Mouse (Mus musculus) heart, embryonic 16.5 days (tissue): ENCODE measurements around the gene Pnpla3. TPM values are rescaled to one million over a fixed set of nuclear protein-coding genes. Genes with fewer than 3 reads are reported as not detected.

Experiments
- ATAC-seq: fragments of 200-750 bp; cut with Nextera tagmentation; replicated peaks from 2 replicates; pipeline ENCODE4 v1.8.0; 2017; ENCODE audit warnings: moderate number of reproducible peaks; ENCODE audit not compliant: insufficient read depth, low FRiP score; ENCODE audit errors: extremely low read depth
- H3K27ac ChIP-seq: fragments of 300-500 bp; sonication (generic); 2 replicates; pipeline ENCODE4 v1.5.1; 2014; ENCODE audit warnings: mild to moderate bottlenecking, low read length, control low read depth, moderate library complexity
- H3K27me3 ChIP-seq: fragments of 300-500 bp; sonication (generic); 2 replicates; pipeline ENCODE4 v1.6.1; 2014; ENCODE audit warnings: low read length, mixed read lengths; ENCODE audit not compliant: control insufficient read depth, insufficient read depth
- H3K36me3 ChIP-seq: fragments of 300-500 bp; sonication (generic); 2 replicates; pipeline ENCODE4 v1.6.1; 2014; ENCODE audit not compliant: control insufficient read depth, insufficient read depth
- H3K4me1 ChIP-seq: fragments of 300-500 bp; sonication (generic); 2 replicates; pipeline ENCODE4 v1.6.1; 2014; ENCODE audit warnings: low read length, mixed read lengths; ENCODE audit not compliant: control insufficient read depth, insufficient read depth
- H3K4me2 ChIP-seq: fragments of 300-500 bp; sonication (generic); 2 replicates; pipeline ENCODE4 v1.6.1; 2014; ENCODE audit warnings: low read depth, mild to moderate bottlenecking, control low read depth, low read length
- H3K4me3 ChIP-seq: fragments of 300-500 bp; sonication (generic); 2 replicates; pipeline ENCODE4 v1.5.1; 2014; ENCODE audit warnings: mild to moderate bottlenecking, control low read depth, low read length
- H3K9ac ChIP-seq: fragments of 300-500 bp; sonication (generic); 2 replicates; pipeline ENCODE4 v1.6.1; 2014; ENCODE audit warnings: low read length, control low read depth
- H3K9me3 ChIP-seq: fragments of 300-500 bp; sonication (generic); replicated peaks from 2 replicates; pipeline ENCODE4 v1.6.1; 2016; ENCODE audit warnings: low read length; ENCODE audit not compliant: control insufficient read depth
- WGBS: fragments of 180-500 bp; shearing (Covaris S2); extraction: QIAGEN DNeasy Blood & Tissue Kit; methylation state at CpG from one replicate; pipeline ENCODE4 v1.1.7; 2014; 5-methylcytosine and 5-hydroxymethylcytosine counted together
- microRNA-seq: library from miRNA; unstranded; fragments of <30 nt; microRNA quantifications from one replicate; pipeline ENCODE4, GENCODE M21; 2017
- polyA plus RNA-seq: library from polyadenylated mRNA; unstranded; fragments of >200 nt; fragmentation: Nextera tagmentation; extraction: Ambion mirVana; gene quantifications from 2 replicates; pipeline ENCODE4 v1.2.1, GENCODE M21; 2015

The Pnpla3 gene
- polyA plus RNA-seq, 1 experiment from 2014 or later = 0.71 TPM

DNA sequence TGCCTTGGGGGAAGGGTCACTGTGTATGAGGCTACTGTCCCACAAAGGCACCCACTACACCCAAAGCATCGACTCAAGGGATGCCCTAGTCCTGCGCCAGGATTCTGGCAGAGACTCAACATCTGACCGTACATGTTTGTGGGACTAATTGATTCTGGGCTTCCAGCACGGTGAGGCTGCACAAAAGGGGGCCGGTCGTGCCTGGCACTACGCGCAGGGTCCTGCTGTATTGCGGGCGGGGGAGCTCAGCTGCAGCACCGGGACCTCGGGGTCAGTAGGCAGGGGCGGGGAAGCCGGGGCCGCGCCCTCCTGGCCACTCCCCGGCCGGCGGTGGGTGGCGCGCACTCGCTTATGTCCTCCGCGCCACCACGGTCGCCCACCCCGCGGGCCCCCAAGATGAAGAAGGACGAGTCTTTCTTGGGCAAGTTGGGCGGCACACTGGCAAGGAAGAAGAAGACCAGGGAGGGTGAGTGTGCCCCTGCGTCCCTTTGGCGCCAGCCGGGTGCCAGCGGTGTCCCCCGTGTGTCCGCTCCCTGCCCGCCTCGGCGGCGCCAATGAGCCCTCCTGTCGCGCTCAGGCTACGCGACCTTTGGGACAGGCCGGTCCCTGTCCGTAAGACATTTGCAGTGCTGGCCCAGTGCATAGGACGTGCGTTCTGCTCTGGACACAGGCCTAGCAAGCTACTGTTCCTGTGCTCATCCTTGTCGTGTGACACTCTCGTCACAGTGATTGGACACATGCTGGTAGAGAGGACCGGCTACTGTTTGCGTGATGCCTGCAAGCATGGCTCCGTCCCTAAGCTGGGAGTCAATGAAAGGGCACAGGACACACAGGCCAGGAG, 64.3 kb downstream of the Pnpla3 start, which contains the start of gene Parvb:
TSS of gene Parvb (plus strand) at position 323 of the 841 bp plus-strand sequence.
- H3K4me1 ChIP-seq = peaks cover 20% of the 10 kb centered on the region
- H3K4me3 ChIP-seq = peak within 1 kb of the TSS; percentile 69
- H3K9ac ChIP-seq = peak within 1 kb of the TSS; percentile 77
- H3K27me3 ChIP-seq = no peaks in the 10 kb centered on the region
- H3K27ac ChIP-seq = peak within 1 kb of the TSS; percentile 83
- WGBS = under 1% methylated on average over 53 of the region's 53 CpGs
- no peaks in the 10 kb centered on the region for H3K9me3 ChIP-seq
- peaks cover 6% of the 10 kb centered on the region; the same call in 1 of the 2 replicates for H3K36me3 ChIP-seq
- H3K4me2 ChIP-seq = peak within 1 kb of the TSS; percentile 81
- ATAC-seq = peak; percentile 76

DNA sequence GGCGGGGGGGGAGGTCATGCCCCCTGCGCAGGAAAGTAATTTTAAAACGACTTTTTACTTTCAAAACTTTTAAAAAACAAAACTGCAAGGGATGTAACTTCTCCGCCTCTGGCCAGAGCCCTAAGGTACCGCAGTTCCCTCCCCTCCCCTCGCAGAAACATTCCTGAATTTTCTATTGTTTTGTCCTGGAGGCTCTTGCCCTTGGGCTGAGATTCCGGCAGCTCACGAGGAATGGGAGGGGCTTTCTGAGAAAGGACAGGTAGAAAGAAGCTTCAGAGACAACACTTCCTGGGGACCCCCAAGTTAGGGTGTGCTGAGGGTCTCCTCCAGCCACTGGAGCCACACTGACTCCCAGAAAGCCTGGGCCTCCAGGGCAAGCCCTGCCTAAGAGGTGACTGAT, 65.0 kb downstream of the Pnpla3 start:
- no peaks in the 10 kb centered on the region for H3K27me3 ChIP-seq
- H3K9me3 ChIP-seq = no peaks in the 10 kb centered on the region
- WGBS = 16% methylated on average over 8 of the region's 8 CpGs
- H3K4me1 ChIP-seq = peaks cover 20% of the 10 kb centered on the region
- peaks cover 6% of the 10 kb centered on the region; the same call in 1 of the 2 replicates for H3K36me3 ChIP-seq
- H3K27ac ChIP-seq = peak overlapping the region; percentile 83
- ATAC-seq = no peak
- H3K9ac ChIP-seq = peak overlapping the region; percentile 77
- peak overlapping the region; percentile 81 for H3K4me2 ChIP-seq
- H3K4me3 ChIP-seq = peak overlapping the region; percentile 69

DNA sequence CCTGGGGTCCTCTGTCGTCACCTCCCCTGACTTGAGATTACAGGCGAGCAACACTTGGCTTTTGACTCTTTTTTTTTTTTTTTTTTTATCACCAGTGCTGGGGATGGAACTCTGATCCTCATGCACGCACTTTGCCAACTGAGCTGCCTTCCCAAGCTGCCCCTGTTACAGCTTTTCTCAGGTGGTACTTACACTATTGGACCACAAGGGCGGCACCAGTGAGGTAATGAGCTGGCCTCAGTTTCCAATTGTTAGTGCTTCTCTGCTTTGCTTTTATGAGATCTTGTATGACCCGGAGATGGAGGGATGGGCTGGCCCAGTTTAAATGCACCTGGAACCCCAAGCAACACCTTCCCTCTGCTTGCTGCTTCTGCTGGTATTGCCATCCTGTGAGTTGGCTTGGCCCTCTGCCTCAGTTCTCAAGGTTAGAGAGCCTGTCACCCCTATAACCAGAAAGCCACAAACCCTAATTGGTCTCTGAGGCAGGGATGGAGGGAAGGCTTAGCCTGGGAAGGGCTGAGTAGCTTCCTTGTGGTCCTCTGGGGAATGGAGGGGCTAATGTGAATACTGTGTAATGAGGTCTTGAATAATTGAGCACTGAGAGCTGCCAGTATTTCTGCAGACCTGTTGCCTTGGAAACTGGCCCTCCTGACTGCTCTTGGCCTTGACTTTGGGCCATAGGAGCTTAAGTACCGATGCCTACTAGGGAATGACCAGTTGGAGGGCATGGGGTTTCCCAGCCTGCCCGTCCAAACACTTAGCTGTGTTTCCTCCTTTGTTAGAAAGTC, 67.4 kb downstream of the Pnpla3 start:
- Histone ChIP-seq H3K4me1 (peaks cover 30% of the 10 kb centered on the region), H3K27ac (peak overlapping the region; percentile 70)
- no peak for ATAC-seq

DNA sequence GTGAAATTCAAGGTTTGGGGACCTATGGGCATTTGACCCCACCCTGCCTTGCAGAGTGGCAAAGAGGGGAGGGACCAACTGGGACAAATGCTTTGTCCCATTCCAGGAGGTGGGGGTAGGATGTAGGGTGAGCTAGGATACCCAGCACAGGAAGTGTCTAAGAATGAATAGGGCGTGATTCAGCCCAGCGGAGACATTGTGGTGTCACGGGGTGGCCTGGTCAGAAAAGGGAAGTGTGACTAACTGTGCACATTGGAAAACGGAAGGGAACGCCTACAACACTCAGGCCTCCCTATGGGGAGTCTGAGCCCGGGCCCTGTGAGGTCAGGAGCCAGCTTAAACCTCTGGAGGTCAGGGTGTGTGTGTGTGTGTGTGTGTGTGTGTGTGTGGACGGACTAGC, 68.0 kb downstream of the Pnpla3 start:
- Histone ChIP-seq H3K4me2 (no peak overlapping the region), H3K36me3 (peaks cover 6% of the 10 kb centered on the region; the same call in 1 of the 2 replicates), H3K9me3 (no peaks in the 10 kb centered on the region), H3K27ac (peak overlapping the region; percentile 70), H3K4me3 (no peak overlapping the region), H3K4me1 (peaks cover 28% of the 10 kb centered on the region), H3K9ac (no peak overlapping the region), H3K27me3 (no peaks in the 10 kb centered on the region)
- whole genome bisulfite sequencing = 65% methylated on average over 7 of the region's 7 CpGs
- ATAC-seq = peak; percentile 54

More for the DNA sequence above, 67.4 kb downstream of the Pnpla3 start:
- WGBS = 72% methylated on average over 7 of the region's 7 CpGs
- H3K9ac ChIP-seq = no peak overlapping the region
- no peaks in the 10 kb centered on the region for H3K9me3 ChIP-seq
- no peaks in the 10 kb centered on the region for H3K27me3 ChIP-seq
- H3K36me3 ChIP-seq = peaks cover 6% of the 10 kb centered on the region; the same call in 1 of the 2 replicates
- H3K4me2 ChIP-seq = no peak overlapping the region
- H3K4me3 ChIP-seq = no peak overlapping the region

Small RNA genes lying within 50 kb of the gene (microRNA-seq; reads per million reads assigned to microRNA genes)
- gene Mir6392 = not detected

Other genes starting within 250 kb of the Pnpla3 start
- 0.30 and 0.39 TPM in 2 replicates for gene Efcab6, start 102.5 kb upstream of the Pnpla3 start, polyA plus RNA-seq
- 0.42 and 0.72 TPM in 2 replicates for gene Sult4a1, start 62.1 kb upstream of the Pnpla3 start, polyA plus RNA-seq
- gene Pnpla5, start 44.7 kb upstream of the Pnpla3 start, polyA plus RNA-seq = not detected in 2 replicates
- gene Samm50, start 24.4 kb downstream of the Pnpla3 start, polyA plus RNA-seq = 139 and 159 TPM in 2 replicates
- 13.2 and 15.5 TPM in 2 replicates for gene Parvb, start 64.2 kb downstream of the Pnpla3 start, polyA plus RNA-seq
- 8.3 and 21.6 TPM in 2 replicates for gene Parvg, start 156.2 kb downstream of the Pnpla3 start, polyA plus RNA-seq